Mouse (Mus musculus) spleen, adult 2 months (tissue): ENCODE measurements around the gene Kcns3. TPM values are rescaled to one million over a fixed set of nuclear protein-coding genes. Genes with fewer than 3 reads are reported as not detected.

Source experiments
- DNase-seq, 2 experiments: peaks; one replicate each; pipeline versions ENCODE4 v3.0.0 to v3.0.0-alpha.2; 2012 to 2021; ENCODE audit warnings: low spot score in 2 of 2, low read depth in 1 of 2
- H3K27ac ChIP-seq: fragments of 200-500 bp; 2 replicates; pipeline ENCODE4 v1.5.1; 2012; ENCODE audit warnings: low read length, inconsistent platforms; ENCODE audit not compliant: insufficient read depth
- H3K27me3 ChIP-seq: fragments of 200-500 bp; 2 replicates; pipeline ENCODE4 v1.6.1; 2012; ENCODE audit warnings: mild to moderate bottlenecking, moderate library complexity, low read length, inconsistent platforms; ENCODE audit not compliant: control insufficient read depth, insufficient read depth
- H3K36me3 ChIP-seq: fragments of 200-500 bp; 2 replicates; pipeline ENCODE4 v1.6.1; 2012; ENCODE audit warnings: mild to moderate bottlenecking, low read length, inconsistent platforms; ENCODE audit not compliant: control insufficient read depth, insufficient read depth
- H3K4me1 ChIP-seq: fragments of 200-500 bp; 2 replicates; pipeline ENCODE4 v1.6.1; 2011; ENCODE audit warnings: inconsistent platforms; ENCODE audit not compliant: control insufficient read depth, insufficient read depth, insufficient read length
- H3K4me3 ChIP-seq: fragments of 200-500 bp; 2 replicates; pipeline ENCODE4 v1.5.1; 2011; ENCODE audit warnings: mild to moderate bottlenecking, inconsistent platforms; ENCODE audit not compliant: insufficient read depth, insufficient read length; ENCODE audit errors: extremely low read depth
- CTCF ChIP-seq: fragments of 200-500 bp; IDR thresholded peaks from 2 replicates; pipeline ENCODE4 v1.5.1; 2011; ENCODE audit warnings: mild to moderate bottlenecking, inconsistent platforms; ENCODE audit not compliant: insufficient read depth, insufficient read length, insufficient replicate concordance; ENCODE audit errors: extremely low read depth
- POLR2A ChIP-seq: fragments of 200-500 bp; IDR thresholded peaks from 2 replicates; pipeline ENCODE4 v1.6.1; 2011; ENCODE audit warnings: low read depth, low read length, inconsistent platforms
- WGBS: fragments of 180-500 bp; shearing (Covaris S2); methylation state at CpG from one replicate; pipeline ENCODE4 v1.1.7; 2018; 5-methylcytosine and 5-hydroxymethylcytosine counted together
- polyA plus RNA-seq: library from polyadenylated mRNA; depleted of rRNA; stranded (reverse); fragments of >200 nt; gene quantifications from 2 replicates; pipeline ENCODE4 v1.2.3, GENCODE M21; 2012

The Kcns3 gene
- polyA plus RNA-seq, 1 experiment: 0.33 TPM

GRCm38 (mm10) chr12:11149121-11149420 lies 1.8 kb downstream of the Kcns3 start:
- Histone ChIP-seq H3K4me1 (no peaks in the 10 kb centered on the region), H3K4me3 (no peak overlapping the region), H3K27ac (no peak overlapping the region), H3K36me3 (no peaks in the 10 kb centered on the region), H3K27me3 (peaks cover 12% of the 10 kb centered on the region)
- no peak for DNase-seq
- no peak for TF ChIP-seq POLR2A
- no peak for TF ChIP-seq CTCF
- 6% methylated on average over 14 of the region's 14 CpGs for WGBS

GRCm38 (mm10) chr12:11144894-11145293 lies 6.0 kb downstream of the Kcns3 start:
- DNase-seq: no peak
- 77% methylated on average over 1 of the region's 1 CpGs for WGBS

GRCm38 (mm10) chr12:11132418-11132817 lies 18.4 kb downstream of the Kcns3 start:
- no peak overlapping the region for H3K4me3 ChIP-seq
- TF ChIP-seq CTCF (no peak), POLR2A (no peak)
- H3K36me3 ChIP-seq: no peaks in the 10 kb centered on the region
- DNase-seq: no peak
- H3K27ac ChIP-seq: no peak overlapping the region
- H3K27me3 ChIP-seq: no peaks in the 10 kb centered on the region
- no peaks in the 10 kb centered on the region for H3K4me1 ChIP-seq

More at GRCm38 (mm10) chr12:11144894-11145293, 6.0 kb downstream of the Kcns3 start:
- Histone ChIP-seq H3K36me3 (no peaks in the 10 kb centered on the region), H3K27ac (no peak overlapping the region), H3K4me1 (no peaks in the 10 kb centered on the region), H3K27me3 (peaks cover 3% of the 10 kb centered on the region), H3K4me3 (no peak overlapping the region)
- TF ChIP-seq POLR2A (no peak), CTCF (no peak)

GRCm38 (mm10) chr12:11129188-11129587 lies 21.7 kb downstream of the Kcns3 start:
- Histone ChIP-seq H3K27me3 (no peaks in the 10 kb centered on the region), H3K36me3 (no peaks in the 10 kb centered on the region), H3K4me3 (no peak overlapping the region), H3K27ac (no peak overlapping the region), H3K4me1 (no peaks in the 10 kb centered on the region)
- 70% methylated on average over 3 of the region's 3 CpGs for WGBS
- no peak for DNase-seq
- TF ChIP-seq POLR2A: no peak
- TF ChIP-seq CTCF: no peak

GRCm38 (mm10) chr12:11126186-11126759 lies 24.6 kb downstream of the Kcns3 start:
- H3K4me1 ChIP-seq: no peaks in the 10 kb centered on the region
- H3K4me3 ChIP-seq: no peak overlapping the region
- no peaks in the 10 kb centered on the region for H3K36me3 ChIP-seq
- H3K27ac ChIP-seq: no peak overlapping the region
- TF ChIP-seq POLR2A: no peak
- no peak for TF ChIP-seq CTCF
- no peak for DNase-seq
- H3K27me3 ChIP-seq: no peaks in the 10 kb centered on the region
- WGBS: 74% methylated on average over 5 of the region's 5 CpGs

GRCm38 (mm10) chr12:11101565-11101964 lies 49.3 kb downstream of the Kcns3 start:
- H3K4me3 ChIP-seq: no peak overlapping the region
- WGBS: 65% methylated on average over 3 of the region's 3 CpGs
- no peaks in the 10 kb centered on the region for H3K36me3 ChIP-seq
- H3K4me1 ChIP-seq: no peaks in the 10 kb centered on the region
- no peak for DNase-seq
- TF ChIP-seq POLR2A (no peak), CTCF (no peak)
- H3K27ac ChIP-seq: no peak overlapping the region
- no peaks in the 10 kb centered on the region for H3K27me3 ChIP-seq

GRCm38 (mm10) chr12:11088626-11089372 lies 62.1 kb downstream of the Kcns3 start:
- Histone ChIP-seq H3K36me3 (no peaks in the 10 kb centered on the region), H3K27ac (no peak overlapping the region), H3K4me1 (no peaks in the 10 kb centered on the region), H3K4me3 (no peak overlapping the region), H3K27me3 (no peaks in the 10 kb centered on the region)
- TF ChIP-seq CTCF (no peak), POLR2A (no peak)
- DNase-seq: no peak
- WGBS: 40% methylated on average over 5 of the region's 5 CpGs
